Mouse (Mus musculus): ENCODE results near the gene Dgcr2. TPM values are rescaled to one million over a fixed set of nuclear protein-coding genes. Genes with fewer than 3 reads are reported as not detected.

Dgcr2 gene
- polyA plus RNA-seq, 1 experiment from 2014 or later, result 96.8 TPM

GRCm38 (mm10) chr16:17828229-17828628 lies 70.1 kb downstream of the Dgcr2 start:
- no peak overlapping the region for H3K4me3 ChIP-seq
- H3K27me3 ChIP-seq, result peaks cover 46% of the 10 kb centered on the region
- no peak overlapping the region for H3K27ac ChIP-seq
- peaks cover 15% of the 10 kb centered on the region; the same call in 1 of the 2 replicates for H3K4me1 ChIP-seq
- no peaks in the 10 kb centered on the region for H3K9me3 ChIP-seq
- H3K4me2 ChIP-seq, result no peak overlapping the region
- WGBS, result 92% methylated on average over 2 of the region's 2 CpGs
- H3K36me3 ChIP-seq, result no peaks in the 10 kb centered on the region
- ATAC-seq (ENCODE audit: insufficient number of reproducible peaks, insufficient read depth, low FRiP score, low TSS enrichment, low read depth), result no peak
- H3K9ac ChIP-seq, result no peak overlapping the region

GRCm38 (mm10) chr16:17826500-17826899 lies 71.9 kb downstream of the Dgcr2 start:
- ATAC-seq (ENCODE audit: insufficient number of reproducible peaks, insufficient read depth, low FRiP score, low TSS enrichment, low read depth), result no peak
- Histone ChIP-seq H3K9me3 (no peaks in the 10 kb centered on the region), H3K9ac (no peak overlapping the region), H3K36me3 (no peaks in the 10 kb centered on the region), H3K4me3 (no peak overlapping the region), H3K27ac (no peak overlapping the region), H3K27me3 (peaks cover 29% of the 10 kb centered on the region), H3K4me1 (peaks cover 3% of the 10 kb centered on the region; the same call in 1 of the 2 replicates), H3K4me2 (no peak overlapping the region)
- 86% methylated on average over 2 of the region's 2 CpGs for WGBS

- Histone ChIP-seq H3K4me2 (peak overlapping the region; percentile 86; the same call in 1 of the 2 replicates), H3K9me3 (no peaks in the 10 kb centered on the region), H3K4me1 (peaks cover 38% of the 10 kb centered on the region), H3K27me3 (no peaks in the 10 kb centered on the region), H3K36me3 (no peaks in the 10 kb centered on the region), H3K27ac (0 out of 2 replicates have a peak overlapping the region, but pooled peaks have one; percentile 55), H3K9ac (no peak overlapping the region; the same call in 1 of the 2 replicates), H3K4me3 (no peak overlapping the region)
- ATAC-seq (ENCODE audit: insufficient number of reproducible peaks, insufficient read depth, low FRiP score, low TSS enrichment, low read depth), result no peak
- WGBS, result 49% methylated on average over 8 of the region's 8 CpGs
Measured at GRCm38 (mm10) chr16:17816528-17816927, 81.8 kb downstream of the Dgcr2 start.

GRCm38 (mm10) chr16:17815411-17816402 lies 82.7 kb downstream of the Dgcr2 start:
- Histone ChIP-seq H3K9me3 (no peaks in the 10 kb centered on the region), H3K27me3 (no peaks in the 10 kb centered on the region), H3K27ac (peak overlapping the region; percentile 55), H3K4me3 (peak overlapping the region; percentile 53), H3K4me2 (peak overlapping the region; percentile 86), H3K36me3 (no peaks in the 10 kb centered on the region), H3K9ac (peak overlapping the region; percentile 77), H3K4me1 (peaks cover 44% of the 10 kb centered on the region)
- under 1% methylated on average over 63 of the region's 63 CpGs for WGBS
- ATAC-seq (ENCODE audit: insufficient number of reproducible peaks, insufficient read depth, low FRiP score, low TSS enrichment, low read depth), result peak; percentile 76

- peak overlapping the region; percentile 33; the same call in 1 of the 2 replicates for H3K27ac ChIP-seq
- 0 out of 2 replicates have a peak overlapping the region, but pooled peaks have one; percentile 21 for H3K9ac ChIP-seq
- H3K9me3 ChIP-seq, result no peaks in the 10 kb centered on the region
- peaks cover 9% of the 10 kb centered on the region for H3K36me3 ChIP-seq
- H3K4me3 ChIP-seq, result no peak overlapping the region
- peaks cover 68% of the 10 kb centered on the region for H3K4me1 ChIP-seq
- WGBS, result 45% methylated on average over 4 of the region's 4 CpGs
- H3K4me2 ChIP-seq, result no peak overlapping the region
- H3K27me3 ChIP-seq, result no peaks in the 10 kb centered on the region
- ATAC-seq (ENCODE audit: insufficient number of reproducible peaks, insufficient read depth, low FRiP score, low TSS enrichment, low read depth), result no peak
Measured at GRCm38 (mm10) chr16:17813173-17813572, 85.2 kb downstream of the Dgcr2 start.

- 3% methylated on average over 5 of the region's 5 CpGs for WGBS
- no peak for ATAC-seq (ENCODE audit: insufficient number of reproducible peaks, insufficient read depth, low FRiP score, low TSS enrichment, low read depth)
- Histone ChIP-seq H3K9ac (no peak overlapping the region), H3K9me3 (no peaks in the 10 kb centered on the region), H3K4me1 (peaks cover 78% of the 10 kb centered on the region), H3K4me2 (no peak overlapping the region), H3K27ac (peak overlapping the region; percentile 33; the same call in 1 of the 2 replicates), H3K36me3 (peaks cover 18% of the 10 kb centered on the region), H3K4me3 (no peak overlapping the region), H3K27me3 (no peaks in the 10 kb centered on the region)
Measured at GRCm38 (mm10) chr16:17812120-17812519, 86.2 kb downstream of the Dgcr2 start.

- ATAC-seq (ENCODE audit: insufficient number of reproducible peaks, insufficient read depth, low FRiP score, low TSS enrichment, low read depth), result peak; percentile 86
- peaks cover 81% of the 10 kb centered on the region for H3K4me1 ChIP-seq
- peak overlapping the region; percentile 37 for H3K4me2 ChIP-seq
- 0 out of 2 replicates have a peak overlapping the region, but pooled peaks have one; percentile 4 for H3K4me3 ChIP-seq
- no peaks in the 10 kb centered on the region for H3K9me3 ChIP-seq
- WGBS, result 7% methylated on average over 7 of the region's 7 CpGs
- H3K27me3 ChIP-seq, result peaks cover 20% of the 10 kb centered on the region
- H3K36me3 ChIP-seq, result peaks cover 37% of the 10 kb centered on the region
- peak overlapping the region; percentile 98 for H3K27ac ChIP-seq
- peak overlapping the region; percentile 59 for H3K9ac ChIP-seq
Measured at GRCm38 (mm10) chr16:17809711-17810110, 88.7 kb downstream of the Dgcr2 start.

- Histone ChIP-seq H3K9ac (peak overlapping the region; percentile 59), H3K27me3 (peaks cover 25% of the 10 kb centered on the region), H3K4me3 (0 out of 2 replicates have a peak overlapping the region, but pooled peaks have one; percentile 4), H3K9me3 (no peaks in the 10 kb centered on the region), H3K4me2 (peak overlapping the region; percentile 37; the same call in 1 of the 2 replicates), H3K4me1 (peaks cover 86% of the 10 kb centered on the region), H3K36me3 (peaks cover 39% of the 10 kb centered on the region), H3K27ac (peak overlapping the region; percentile 98)
- ATAC-seq (ENCODE audit: insufficient number of reproducible peaks, insufficient read depth, low FRiP score, low TSS enrichment, low read depth), result peak; percentile 1; the same call in 1 of the 2 replicates
- WGBS, result 76% methylated on average over 4 of the region's 4 CpGs
Measured at GRCm38 (mm10) chr16:17809125-17809524, 89.2 kb downstream of the Dgcr2 start.

- Histone ChIP-seq H3K4me1 (peaks cover 96% of the 10 kb centered on the region), H3K36me3 (peaks cover 54% of the 10 kb centered on the region)
Measured at GRCm38 (mm10) chr16:17807192-17808009, 91.0 kb downstream of the Dgcr2 start.

GRCm38 (mm10) chr16:17806581-17807191 lies 91.7 kb downstream of the Dgcr2 start:
- peak overlapping the region; percentile 43 for H3K4me3 ChIP-seq
- peak overlapping the region; percentile 79 for H3K9ac ChIP-seq
- WGBS, result 4% methylated on average over 44 of the region's 50 CpGs
- ATAC-seq (ENCODE audit: insufficient number of reproducible peaks, insufficient read depth, low FRiP score, low TSS enrichment, low read depth), result no peak
- no peaks in the 10 kb centered on the region for H3K9me3 ChIP-seq
- peaks cover 49% of the 10 kb centered on the region for H3K27me3 ChIP-seq
- H3K4me1 ChIP-seq, result peaks cover 96% of the 10 kb centered on the region
- H3K27ac ChIP-seq, result peak overlapping the region; percentile 93
- peak overlapping the region; percentile 77 for H3K4me2 ChIP-seq
- H3K36me3 ChIP-seq, result peaks cover 54% of the 10 kb centered on the region

More at GRCm38 (mm10) chr16:17807192-17808009, 91.0 kb downstream of the Dgcr2 start:
- peak; percentile 22; the same call in 1 of the 2 replicates for ATAC-seq (ENCODE audit: insufficient number of reproducible peaks, insufficient read depth, low FRiP score, low TSS enrichment, low read depth)
- Histone ChIP-seq H3K27me3 (peaks cover 42% of the 10 kb centered on the region), H3K9ac (peak overlapping the region; percentile 79), H3K4me2 (peak overlapping the region; percentile 77), H3K4me3 (peak overlapping the region; percentile 43), H3K9me3 (no peaks in the 10 kb centered on the region), H3K27ac (peak overlapping the region; percentile 93)
- 4% methylated on average over 71 of the region's 73 CpGs for WGBS

All from embryonic facial prominence, embryonic 13.5 days (tissue).